ENCODE assay signal across 11 mouse cellular contexts in genomic region chr9:15285443-15285842, GRCm38 (mm10). TPM values are rescaled to one million over a fixed set of nuclear protein-coding genes. Genes with fewer than 3 reads are reported as not detected.
DNase-seq lines count a peak whose midpoint lies in the region; ATAC-seq lines count a peak whose summit lies in the region.
"Had no signal": no experiment of that assay in that cellular context is flagged by ENCODE, and none has a peak within 500 bp of the region (broad histone marks: within the 10 kb centered on the region; RNA-seq: fewer than 3 reads in every experiment).

No protein-coding gene starts in this region.

- 66% methylated on average over 3 of the region's 3 CpGs for WGBS in kidney, embryonic 14.5 days
- WGBS in midbrain, embryonic 11.5 days = 66% methylated on average over 3 of the region's 3 CpGs

- no peak for ATAC-seq in kidney, embryonic 14.5 days (ENCODE audit: low FRiP score, low TSS enrichment)
- no peak for ATAC-seq in midbrain, embryonic 11.5 days (ENCODE audit: low FRiP score)

- no peak overlapping the region for H3K4me3 ChIP-seq in kidney, embryonic 14.5 days (ENCODE audit: low read length)
- H3K4me3 ChIP-seq in midbrain, embryonic 11.5 days (ENCODE audit: low read depth, low read length) = no peak overlapping the region
- H3K4me3 ChIP-seq: heart, embryonic 13.5 days; liver, embryonic 13.5 days had no signal

- 0 out of 2 replicates have a peak, but pooled peaks cover 4% of the 10 kb centered on the region for H3K4me1 ChIP-seq in kidney, embryonic 14.5 days (ENCODE audit: control insufficient read depth, insufficient read depth, low read length)
- peaks cover 5% of the 10 kb centered on the region for H3K4me1 ChIP-seq in midbrain, embryonic 11.5 days (ENCODE audit: control insufficient read depth, insufficient read depth, low read length)

- H3K27me3 ChIP-seq in kidney, embryonic 14.5 days (ENCODE audit: control insufficient read depth, insufficient read depth, low read length) = no peaks in the 10 kb centered on the region
- H3K27me3 ChIP-seq in midbrain, embryonic 11.5 days (ENCODE audit: control insufficient read depth, insufficient read depth, low read length) = no peaks in the 10 kb centered on the region
- H3K27me3 ChIP-seq: heart, embryonic 13.5 days; liver, embryonic 13.5 days had no signal

- no peak overlapping the region for H3K9ac ChIP-seq in kidney, embryonic 14.5 days (ENCODE audit: low read depth, low read length)
- no peak overlapping the region for H3K9ac ChIP-seq in midbrain, embryonic 11.5 days (ENCODE audit: low read length)
- H3K9ac ChIP-seq: heart, embryonic 13.5 days; liver, embryonic 13.5 days had no signal

- H3K9me3 ChIP-seq in kidney, embryonic 14.5 days (ENCODE audit: control insufficient read depth, low read length) = no peaks in the 10 kb centered on the region
- no peaks in the 10 kb centered on the region for H3K9me3 ChIP-seq in midbrain, embryonic 11.5 days (ENCODE audit: control insufficient read depth, low read length)
- H3K9me3 ChIP-seq: heart, embryonic 13.5 days; liver, embryonic 13.5 days had no signal

- H3K27ac ChIP-seq in kidney, embryonic 14.5 days (ENCODE audit: low read depth, low read length) = no peak overlapping the region
- H3K27ac ChIP-seq in midbrain, embryonic 11.5 days (ENCODE audit: low read depth, low read length) = no peak overlapping the region
- H3K27ac ChIP-seq: heart, embryonic 13.5 days; liver, embryonic 13.5 days had no signal

- no peak overlapping the region for H3K4me2 ChIP-seq in kidney, embryonic 14.5 days (replicated peaks; ENCODE audit: low read depth, low read length)
- H3K4me2 ChIP-seq in midbrain, embryonic 11.5 days = no peak overlapping the region
- H3K4me2 ChIP-seq: heart, embryonic 13.5 days; liver, embryonic 13.5 days had no signal

- H3K36me3 ChIP-seq in kidney, embryonic 14.5 days (ENCODE audit: control insufficient read depth, insufficient read depth, low read length) = no peaks in the 10 kb centered on the region; the same call in 1 of the 2 replicates
- H3K36me3 ChIP-seq in midbrain, embryonic 11.5 days (ENCODE audit: control insufficient read depth, insufficient read depth, low read length) = no peaks in the 10 kb centered on the region
- H3K36me3 ChIP-seq: liver, embryonic 13.5 days had no signal

- DNase-seq in kidney, adult 18-20 months = peak; percentile 48
- DNase-seq in B cell, adult 2 months = peak; percentile 35
- peak; percentile 77 for DNase-seq in ES-CJ7 (ENCODE audit: low read depth, low spot score)
- peak; percentile 27 for DNase-seq in kidney, postnatal 14 days
- no peak for DNase-seq in frontal cortex, adult 2 months (ENCODE audit: extremely low spot score in 1 of 2, low spot score in 1 of 2)
- no peak for DNase-seq in c-Kit-positive CD71-positive TER-119-positive erythroid progenitor cells, embryonic 14.5 days (ENCODE audit: low spot score)
- DNase-seq in midbrain, embryonic 11.5 days (ENCODE audit: low spot score, missing footprints) = no peak
- DNase-seq: liver, embryonic 13.5 days; right cerebral cortex, postnatal 25 days had no signal

RNA-seq across cellular contexts. Expression of gene Med17, which starts 5.7 kb away (rescaled TPM):
- polyA plus RNA-seq in kidney, embryonic 14.5 days (2014; fragmentation: Nextera tagmentation; extraction: Ambion mirVana) = 32.4 and 40.2 TPM in 2 replicates
- 44.0 and 48.7 TPM in 2 replicates for polyA plus RNA-seq in frontal cortex, adult 2 months (2012; rRNA removed)
- 47.4 and 48.9 TPM in 2 replicates for polyA plus RNA-seq in midbrain, embryonic 11.5 days (2014; fragmentation: Nextera tagmentation; extraction: Ambion mirVana)

RNA-seq across cellular contexts. Expression of gene Taf1d, which starts 20.6 kb away (rescaled TPM):
- 101 and 121 TPM in 2 replicates for polyA plus RNA-seq in kidney, embryonic 14.5 days (2014; fragmentation: Nextera tagmentation; extraction: Ambion mirVana)
- polyA plus RNA-seq in frontal cortex, adult 2 months (2012; rRNA removed) = 32.3 and 38.9 TPM in 2 replicates
- 67.9 and 68.3 TPM in 2 replicates for polyA plus RNA-seq in midbrain, embryonic 11.5 days (2014; fragmentation: Nextera tagmentation; extraction: Ambion mirVana)

RNA-seq across cellular contexts. Expression of gene 4931406C07Rik, which starts 20.8 kb away (rescaled TPM):
- polyA plus RNA-seq in kidney, embryonic 14.5 days (2014; fragmentation: Nextera tagmentation; extraction: Ambion mirVana) = 10.4 and 13.8 TPM in 2 replicates
- polyA plus RNA-seq in frontal cortex, adult 2 months (2012; rRNA removed) = 31.3 and 34.6 TPM in 2 replicates
- polyA plus RNA-seq in midbrain, embryonic 11.5 days (2014; fragmentation: Nextera tagmentation; extraction: Ambion mirVana) = 5.3 and 5.4 TPM in 2 replicates

RNA-seq across cellular contexts. Expression of gene Vstm5, which starts 46.6 kb away (rescaled TPM):
- 5.6 and 8.0 TPM in 2 replicates for polyA plus RNA-seq in kidney, embryonic 14.5 days (2014; fragmentation: Nextera tagmentation; extraction: Ambion mirVana)
- polyA plus RNA-seq in frontal cortex, adult 2 months (2012; rRNA removed) = 15.4 and 18.4 TPM in 2 replicates
- 1.9 and 2.0 TPM in 2 replicates for polyA plus RNA-seq in midbrain, embryonic 11.5 days (2014; fragmentation: Nextera tagmentation; extraction: Ambion mirVana)

Comparison
In these comparisons a context has a peak if more than half of its experiments do, and no peak if none do; other contexts are left out.
1. DNase-seq: peak in kidney, adult 18-20 months (single experiment), B cell, adult 2 months (2 of 2), ES-CJ7 (single experiment) and kidney, postnatal 14 days (single experiment); none in frontal cortex, adult 2 months (0 of 2), c-Kit-positive CD71-positive TER-119-positive erythroid progenitor cells, embryonic 14.5 days (single experiment) and midbrain, embryonic 11.5 days (single experiment).